Mouse (Mus musculus) C2C12 (cell line): Measurements from ENCODE around the gene Dnajc19. TPM values are rescaled to one million over a fixed set of nuclear protein-coding genes. Genes with fewer than 3 reads are reported as not detected.

Experiments
- H3K27me3 ChIP-seq: one replicate; pipeline ENCODE4 v1.6.1; 2011; ENCODE audit not compliant: control insufficient read depth, insufficient read depth, insufficient read length
- H3K36me3 ChIP-seq: one replicate; pipeline ENCODE4 v1.6.1; 2011; ENCODE audit not compliant: control insufficient read depth, insufficient read depth
- H3K4me3 ChIP-seq: one replicate; pipeline ENCODE4 v1.5.1; 2011; ENCODE audit warnings: mild to moderate bottlenecking, control low read depth; ENCODE audit not compliant: poor library complexity, insufficient read depth, severe bottlenecking
- H3K79me2 ChIP-seq: one replicate; pipeline ENCODE4 v1.6.1; 2011; ENCODE audit not compliant: control insufficient read depth, insufficient read depth
- H3K79me3 ChIP-seq: one replicate; pipeline ENCODE4 v1.6.1; 2011; ENCODE audit warnings: low read depth, control low read depth
- H3ac ChIP-seq: one replicate; pipeline ENCODE3; 2011; ENCODE audit warnings: low read depth; ENCODE audit not compliant: control insufficient read depth, insufficient read length
- CEBPB ChIP-seq: IDR thresholded peaks from one replicate; pipeline ENCODE4 v1.6.1; 2011; ENCODE audit warnings: low read depth, mild to moderate bottlenecking, control low read depth, moderate library complexity
- CTCF ChIP-seq: IDR thresholded peaks from one replicate; pipeline ENCODE4 v1.5.1; 2011; ENCODE audit not compliant: control insufficient read depth, insufficient read depth, insufficient read length
- FOSL1 ChIP-seq: IDR thresholded peaks from one replicate; pipeline ENCODE4 v1.8.0; 2011; ENCODE audit warnings: mild to moderate bottlenecking, low read length; ENCODE audit not compliant: poor library complexity, insufficient read depth, severe bottlenecking
- MAX ChIP-seq: IDR thresholded peaks from one replicate; pipeline ENCODE4 v1.6.1; 2011; ENCODE audit warnings: mild to moderate bottlenecking, control low read depth
- MYOD1 ChIP-seq: IDR thresholded peaks from one replicate; pipeline ENCODE4 v1.6.1; 2011; ENCODE audit warnings: low read depth; ENCODE audit not compliant: control insufficient read depth, insufficient read length
- MYOG ChIP-seq: IDR thresholded peaks from one replicate; pipeline ENCODE4 v1.6.1; 2011; ENCODE audit not compliant: control insufficient read depth, insufficient read length; ENCODE audit errors: extremely low read depth
- USF1 ChIP-seq: IDR thresholded peaks from one replicate; pipeline ENCODE4 v1.6.1; 2011; ENCODE audit warnings: low read depth, mild to moderate bottlenecking, control low read depth, moderate library complexity
- polyA plus RNA-seq: library from polyadenylated mRNA; unstranded; fragments of >200 nt; fragmentation: generic; extraction: Trizol; gene quantifications from one replicate; pipeline ENCODE4 v1.2.1, GENCODE M21; 2012; ENCODE audit warnings: missing spikeins

The Dnajc19 gene
- polyA plus RNA-seq, 1 experiment: 76.1 TPM

DNA sequence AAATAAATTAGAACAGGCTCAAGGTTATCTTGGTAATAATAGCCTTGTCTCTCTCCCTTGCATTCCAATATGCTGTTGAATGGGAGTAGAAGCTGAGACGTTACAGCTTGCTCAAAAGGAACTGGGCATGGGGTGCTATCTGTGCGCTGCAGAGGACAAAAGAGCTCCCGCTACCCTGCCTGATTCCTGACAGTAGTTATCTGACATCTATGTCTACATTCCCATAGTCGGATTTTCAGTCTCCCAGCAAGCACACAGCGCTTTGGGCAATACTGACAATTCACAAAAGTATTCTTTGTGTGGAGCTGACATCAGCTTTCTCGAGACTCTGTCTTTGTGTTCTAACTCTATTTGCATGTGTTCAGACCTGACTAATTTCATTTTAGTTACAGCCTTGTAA is 34.7 kb upstream of the Dnajc19 start:
- Histone ChIP-seq H3ac (no peak overlapping the region), H3K27me3 (no peaks in the 10 kb centered on the region), H3K79me2 (no peaks in the 10 kb centered on the region), H3K36me3 (no peaks in the 10 kb centered on the region), H3K4me3 (no peak overlapping the region), H3K79me3 (no peaks in the 10 kb centered on the region)
- TF ChIP-seq USF1 (no peak), CEBPB (no peak), FOSL1 (no peak), MYOD1 (no peak), MYOG (no peak), CTCF (no peak), MAX (no peak)

GRCm38 (mm10) chr3:34111941-34112685 is 31.0 kb upstream of the Dnajc19 start:
- TF ChIP-seq USF1 (no peak), CTCF (no peak), MAX (no peak), FOSL1 (no peak), CEBPB (no peak), MYOD1 (no peak), MYOG (no peak)
- no peak overlapping the region for H3K4me3 ChIP-seq
- H3K79me3 ChIP-seq: no peaks in the 10 kb centered on the region
- no peaks in the 10 kb centered on the region for H3K27me3 ChIP-seq
- H3ac ChIP-seq: no peak overlapping the region
- H3K79me2 ChIP-seq: no peaks in the 10 kb centered on the region
- H3K36me3 ChIP-seq: no peaks in the 10 kb centered on the region

- Histone ChIP-seq H3ac (no peak overlapping the region), H3K79me3 (no peaks in the 10 kb centered on the region), H3K36me3 (no peaks in the 10 kb centered on the region), H3K79me2 (no peaks in the 10 kb centered on the region), H3K4me3 (no peak overlapping the region), H3K27me3 (peaks cover 5% of the 10 kb centered on the region)
- TF ChIP-seq USF1: no peak
- no peak for TF ChIP-seq CEBPB
- no peak for TF ChIP-seq FOSL1
- TF ChIP-seq MYOG: no peak
- TF ChIP-seq MAX: no peak
- TF ChIP-seq CTCF: no peak
- TF ChIP-seq MYOD1: no peak
Measured at GRCm38 (mm10) chr3:34107631-34108030, 26.5 kb upstream of the Dnajc19 start.

DNA sequence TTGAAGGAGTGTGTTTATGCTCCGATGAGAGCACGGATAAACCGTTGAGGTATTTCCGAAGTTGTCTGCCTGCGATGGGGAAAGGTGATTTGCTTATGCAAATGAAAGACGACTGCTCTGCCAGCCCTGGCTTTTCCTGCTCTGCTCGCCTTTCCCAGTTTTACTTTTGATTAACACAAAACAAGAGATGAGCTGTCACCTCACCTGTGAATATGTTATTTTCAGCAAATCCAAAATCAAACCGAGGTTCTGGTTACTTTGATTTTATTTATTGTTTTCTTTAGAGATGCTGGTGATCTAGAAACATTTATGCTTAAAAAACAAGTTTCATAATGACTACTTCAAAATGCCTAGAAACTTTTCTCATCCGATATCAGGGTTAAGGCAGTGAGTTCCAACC is 25.3 kb upstream of the Dnajc19 start:
- no peaks in the 10 kb centered on the region for H3K79me2 ChIP-seq
- no peak overlapping the region for H3K4me3 ChIP-seq
- TF ChIP-seq USF1 (no peak), CEBPB (no peak), MYOD1 (no peak), FOSL1 (no peak), MYOG (no peak), MAX (no peak), CTCF (no peak)
- H3K79me3 ChIP-seq: no peaks in the 10 kb centered on the region
- no peaks in the 10 kb centered on the region for H3K36me3 ChIP-seq
- H3K27me3 ChIP-seq: peaks cover 5% of the 10 kb centered on the region
- no peak overlapping the region for H3ac ChIP-seq

GRCm38 (mm10) chr3:34103902-34104672 is 23.0 kb upstream of the Dnajc19 start:
- no peak for TF ChIP-seq MYOG
- TF ChIP-seq CTCF: no peak
- no peak for TF ChIP-seq FOSL1
- no peak for TF ChIP-seq CEBPB
- TF ChIP-seq MAX: no peak
- no peak for TF ChIP-seq USF1
- no peak for TF ChIP-seq MYOD1
- Histone ChIP-seq H3K27me3 (peaks cover 5% of the 10 kb centered on the region), H3K36me3 (no peaks in the 10 kb centered on the region), H3ac (no peak overlapping the region), H3K79me2 (no peaks in the 10 kb centered on the region), H3K4me3 (no peak overlapping the region), H3K79me3 (no peaks in the 10 kb centered on the region)
